9 mouse cellular contexts compared by ENCODE assay signal in genomic region chr6:119428611-119429010, GRCm38 (mm10). TPM values are rescaled to one million over a fixed set of nuclear protein-coding genes. Genes with fewer than 3 reads are reported as not detected.
DNase-seq lines count a peak whose midpoint lies in the region; ATAC-seq and TF ChIP-seq lines count a peak whose summit lies in the region.
"Had no signal": no experiment of that assay in that cellular context is flagged by ENCODE, and none has a peak within 500 bp of the region (broad histone marks: within the 10 kb centered on the region; RNA-seq: fewer than 3 reads in every experiment).

No protein-coding gene starts in this region.

- no peak overlapping the region for H3K27ac ChIP-seq in midbrain, postnatal 0 days (ENCODE audit: low read depth, low read length)
- no peak overlapping the region for H3K27ac ChIP-seq in midbrain, embryonic 15.5 days
- H3K27ac ChIP-seq in lung, embryonic 14.5 days (ENCODE audit: low read depth) = no peak overlapping the region
- no peak overlapping the region for H3K27ac ChIP-seq in hindbrain, embryonic 12.5 days

- no peak overlapping the region for H3K4me3 ChIP-seq in midbrain, postnatal 0 days (ENCODE audit: low read depth, low read length)
- no peak overlapping the region for H3K4me3 ChIP-seq in midbrain, embryonic 15.5 days
- no peak overlapping the region for H3K4me3 ChIP-seq in lung, embryonic 14.5 days (ENCODE audit: low read depth, low read length)
- no peak overlapping the region for H3K4me3 ChIP-seq in hindbrain, embryonic 12.5 days

- WGBS in midbrain, postnatal 0 days = 83% methylated on average over 3 of the region's 3 CpGs
- WGBS in midbrain, embryonic 15.5 days = 81% methylated on average over 3 of the region's 3 CpGs
- 86% methylated on average over 3 of the region's 3 CpGs for WGBS in lung, embryonic 14.5 days
- WGBS in hindbrain, embryonic 12.5 days = 89% methylated on average over 3 of the region's 3 CpGs

- H3K9ac ChIP-seq in midbrain, postnatal 0 days (replicated peaks; ENCODE audit: low read length, poor library complexity, severe bottlenecking) = no peak overlapping the region
- no peak overlapping the region for H3K9ac ChIP-seq in midbrain, embryonic 15.5 days
- H3K9ac ChIP-seq in lung, embryonic 14.5 days = no peak overlapping the region
- H3K9ac ChIP-seq in hindbrain, embryonic 12.5 days = no peak overlapping the region

- no peak for ATAC-seq in midbrain, postnatal 0 days (ENCODE audit: low FRiP score)
- no peak for ATAC-seq in midbrain, embryonic 15.5 days (replicated peaks)
- ATAC-seq in lung, embryonic 14.5 days (ENCODE audit: insufficient read depth) = no peak
- ATAC-seq in hindbrain, embryonic 12.5 days (ENCODE audit: low FRiP score) = no peak

- H3K4me2 ChIP-seq in midbrain, postnatal 0 days (ENCODE audit: low read depth, low read length, poor library complexity, severe bottlenecking) = no peak overlapping the region
- H3K4me2 ChIP-seq in midbrain, embryonic 15.5 days = no peak overlapping the region
- no peak overlapping the region for H3K4me2 ChIP-seq in lung, embryonic 14.5 days
- no peak overlapping the region for H3K4me2 ChIP-seq in hindbrain, embryonic 12.5 days (replicated peaks)

- H3K4me1 ChIP-seq in midbrain, postnatal 0 days (ENCODE audit: insufficient read depth, low read length) = no peaks in the 10 kb centered on the region
- no peaks in the 10 kb centered on the region for H3K4me1 ChIP-seq in midbrain, embryonic 15.5 days
- H3K4me1 ChIP-seq in lung, embryonic 14.5 days (ENCODE audit: insufficient read depth) = no peaks in the 10 kb centered on the region
- H3K4me1 ChIP-seq in hindbrain, embryonic 12.5 days = no peaks in the 10 kb centered on the region

- no peaks in the 10 kb centered on the region for H3K9me3 ChIP-seq in midbrain, postnatal 0 days (ENCODE audit: low read length)
- H3K9me3 ChIP-seq in midbrain, embryonic 15.5 days = no peaks in the 10 kb centered on the region
- no peaks in the 10 kb centered on the region for H3K9me3 ChIP-seq in lung, embryonic 14.5 days (ENCODE audit: low read depth, low read length)
- H3K9me3 ChIP-seq in hindbrain, embryonic 12.5 days (replicated peaks) = no peaks in the 10 kb centered on the region

- H3K27me3 ChIP-seq in midbrain, postnatal 0 days (ENCODE audit: insufficient read depth, low read length) = no peaks in the 10 kb centered on the region
- no peaks in the 10 kb centered on the region for H3K27me3 ChIP-seq in midbrain, embryonic 15.5 days (replicated peaks)
- H3K27me3 ChIP-seq in lung, embryonic 14.5 days (ENCODE audit: insufficient read depth, low read length) = no peaks in the 10 kb centered on the region
- no peaks in the 10 kb centered on the region for H3K27me3 ChIP-seq in hindbrain, embryonic 12.5 days

- DNase-seq in cerebellum, postnatal 10 days = peak; percentile 47 to 62
- no peak for DNase-seq in cerebellum, postnatal 36 days
- no peak for DNase-seq in midbrain, postnatal 0 days (ENCODE audit: low spot score)
- DNase-seq in lung, embryonic 14.5 days = peak; percentile 28
- peak; percentile 50 for DNase-seq in thymus, postnatal 36 days
- no peak for DNase-seq in left cerebral cortex, adult 9 months (ENCODE audit: low spot score in 2 of 2)
- DNase-seq: cerebellum, adult 9-11 months had no signal

- no peaks in the 10 kb centered on the region for H3K36me3 ChIP-seq in midbrain, postnatal 0 days (ENCODE audit: insufficient read depth, low read length)
- H3K36me3 ChIP-seq in midbrain, embryonic 15.5 days (replicated peaks) = no peaks in the 10 kb centered on the region
- no peaks in the 10 kb centered on the region; the same call in 1 of the 2 replicates for H3K36me3 ChIP-seq in lung, embryonic 14.5 days (ENCODE audit: insufficient read depth)
- H3K36me3 ChIP-seq in hindbrain, embryonic 12.5 days = peaks cover 3% of the 10 kb centered on the region; the same call in 1 of the 2 replicates

- TF ChIP-seq CTCF in midbrain, postnatal 0 days (IDR thresholded peaks at IDR 0.05) = peak; percentile 39
- TF ChIP-seq CTCF in lung, embryonic 14.5 days (IDR thresholded peaks at IDR 0.05; ENCODE audit: low read depth) = peak; percentile 37; the same call in 1 of the 2 replicates

RNA-seq across cellular contexts. Expression of gene Adipor2, which starts 11.1 kb away (rescaled TPM):
- total RNA-seq in midbrain, postnatal 0 days (2014; rRNA removed) = 39.0 and 42.5 TPM in 2 replicates
- 25.3 and 26.6 TPM in 2 replicates for polyA plus RNA-seq in midbrain, postnatal 0 days (2015; fragmentation: Nextera tagmentation; extraction: Ambion mirVana)
- polyA plus RNA-seq in midbrain, embryonic 15.5 days (2015; fragmentation: Nextera tagmentation; extraction: Ambion mirVana) = 39.2 and 39.3 TPM in 2 replicates
- 28.1 and 29.0 TPM in 2 replicates for polyA plus RNA-seq in lung, embryonic 14.5 days (2014; fragmentation: Nextera tagmentation; extraction: Ambion mirVana)
- polyA plus RNA-seq in hindbrain, embryonic 12.5 days (2016; fragmentation: Nextera tagmentation; extraction: Ambion mirVana) = 35.0 and 37.0 TPM in 2 replicates

RNA-seq across cellular contexts. Expression of gene Fbxl14, which starts 50.9 kb away (rescaled TPM):
- 45.9 and 48.2 TPM in 2 replicates for total RNA-seq in midbrain, postnatal 0 days (2014; rRNA removed)
- polyA plus RNA-seq in midbrain, postnatal 0 days (2015; fragmentation: Nextera tagmentation; extraction: Ambion mirVana) = 1.7 TPM in 2 replicates
- 2.4 and 2.5 TPM in 2 replicates for polyA plus RNA-seq in midbrain, embryonic 15.5 days (2015; fragmentation: Nextera tagmentation; extraction: Ambion mirVana)
- polyA plus RNA-seq in lung, embryonic 14.5 days (2014; fragmentation: Nextera tagmentation; extraction: Ambion mirVana) = 6.0 and 6.2 TPM in 2 replicates
- polyA plus RNA-seq in hindbrain, embryonic 12.5 days (2016; fragmentation: Nextera tagmentation; extraction: Ambion mirVana) = 3.8 and 4.3 TPM in 2 replicates

Comparison
In these comparisons a context has a peak if more than half of its experiments do, and no peak if none do; other contexts are left out.
1. DNase-seq: peak in cerebellum, postnatal 10 days (2 of 2), lung, embryonic 14.5 days (single experiment) and thymus, postnatal 36 days (2 of 2); none in cerebellum, postnatal 36 days (0 of 2), midbrain, postnatal 0 days (single experiment) and left cerebral cortex, adult 9 months (0 of 2).